Mouse (Mus musculus) liver, postnatal 0 days (tissue): ENCODE measurements at regions not wholly inside any gene's neighbourhood (a gene's known extent, or its start where the extent isn't known, plus 50 kb on each side); places are given as distances from the start of the nearest gene placed in this dataset.

Experiments used
- ATAC-seq: fragments of 200-750 bp; cut with Nextera tagmentation; 2 replicates; pipeline ENCODE4 v1.8.0; 2017; ENCODE audit warnings: mild to moderate bottlenecking, moderate library complexity
- DNase-seq: peaks from one replicate; pipeline ENCODE4 v3.0.0-alpha.2; 2016
- H3K27ac ChIP-seq: fragments of 300-500 bp; sonication (generic); 2 replicates; pipeline ENCODE4 v1.5.1; 2014; ENCODE audit warnings: antibody characterized with exemption, moderate library complexity, mild to moderate bottlenecking, low read depth
- H3K27me3 ChIP-seq: fragments of 300-500 bp; sonication (generic); 2 replicates; pipeline ENCODE4 v1.6.1; 2014; ENCODE audit warnings: low read length, control low read depth, mixed read lengths; ENCODE audit not compliant: insufficient read depth
- H3K36me3 ChIP-seq: fragments of 300-500 bp; sonication (generic); replicated peaks from 2 replicates; pipeline ENCODE4 v1.6.1; 2014; ENCODE audit warnings: mild to moderate bottlenecking, control low read depth, low read length, moderate library complexity, mixed read lengths; ENCODE audit not compliant: insufficient read depth
- H3K4me1 ChIP-seq: fragments of 300-500 bp; sonication (generic); 2 replicates; pipeline ENCODE4 v1.6.1; 2014; ENCODE audit warnings: antibody characterized with exemption, mild to moderate bottlenecking, control low read depth; ENCODE audit not compliant: insufficient read depth
- H3K4me2 ChIP-seq: fragments of 300-500 bp; sonication (generic); 2 replicates; pipeline ENCODE4 v1.6.1; 2014; ENCODE audit warnings: low read depth, mild to moderate bottlenecking, low read length, moderate library complexity, mixed read lengths
- H3K4me3 ChIP-seq: fragments of 300-500 bp; sonication (generic); 2 replicates; pipeline ENCODE4 v1.5.1; 2014; ENCODE audit warnings: low read depth, low read length
- H3K9ac ChIP-seq: fragments of 300-500 bp; sonication (generic); replicated peaks from 2 replicates; pipeline ENCODE4 v1.6.1; 2014; ENCODE audit warnings: mild to moderate bottlenecking, moderate library complexity
- H3K9me3 ChIP-seq: fragments of 300-500 bp; sonication (generic); 2 replicates; pipeline ENCODE4 v1.6.1; 2016; ENCODE audit warnings: mild to moderate bottlenecking, control low read depth, low read length, mixed read lengths
- CTCF ChIP-seq: sonication (generic); IDR thresholded peaks from 2 replicates; pipeline ENCODE4 v1.5.1; 2016; ENCODE audit warnings: antibody characterized with exemption, low read depth
- EP300 ChIP-seq: IDR thresholded peaks from 2 replicates; pipeline ENCODE4 v1.6.1; 2016; ENCODE audit warnings: antibody characterized with exemption, low read depth, mild to moderate bottlenecking
- WGBS: fragments of 180-500 bp; shearing (Covaris S2); extraction: QIAGEN DNeasy Blood & Tissue Kit; methylation state at CpG from one replicate; pipeline ENCODE4 v1.1.7; 2014; ENCODE audit not compliant: insufficient replicate concordance; 5-methylcytosine and 5-hydroxymethylcytosine counted together

DNA sequence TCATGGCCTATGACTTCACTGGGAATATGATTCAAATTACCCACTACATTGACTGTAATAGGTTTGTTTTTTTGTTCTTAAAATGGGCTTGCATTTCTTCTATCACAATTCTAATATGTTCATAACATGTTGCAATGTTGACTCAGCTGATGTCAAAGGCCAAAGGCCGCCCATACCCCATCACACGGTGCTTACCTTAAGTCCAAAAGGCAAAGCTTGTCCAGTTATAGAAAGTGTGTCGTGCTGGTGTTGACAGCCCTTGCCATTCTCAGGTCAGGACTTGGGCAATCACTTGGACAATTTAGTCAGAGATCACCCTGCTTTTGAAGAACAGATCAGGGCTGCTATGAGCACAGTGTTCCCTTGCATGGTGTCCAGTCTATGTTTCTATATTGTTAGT is 321.5 kb upstream of the Sall1 start:
- H3K9me3 ChIP-seq, result no peaks in the 10 kb centered on the region
- DNase-seq (peak; percentile 50), ATAC-seq (peak; percentile 99)
- TF ChIP-seq CTCF (no peak), EP300 (peak; percentile 87)
- H3K36me3 ChIP-seq, result no peaks in the 10 kb centered on the region
- H3K27ac ChIP-seq, result peak overlapping the region; percentile 74
- no peak overlapping the region for H3K4me2 ChIP-seq
- no peaks in the 10 kb centered on the region for H3K27me3 ChIP-seq
- H3K4me1 ChIP-seq, result no peaks in the 10 kb centered on the region
- 45% methylated on average over 3 of the region's 3 CpGs for WGBS
- no peak overlapping the region for H3K9ac ChIP-seq
- H3K4me3 ChIP-seq, result no peak overlapping the region

DNA sequence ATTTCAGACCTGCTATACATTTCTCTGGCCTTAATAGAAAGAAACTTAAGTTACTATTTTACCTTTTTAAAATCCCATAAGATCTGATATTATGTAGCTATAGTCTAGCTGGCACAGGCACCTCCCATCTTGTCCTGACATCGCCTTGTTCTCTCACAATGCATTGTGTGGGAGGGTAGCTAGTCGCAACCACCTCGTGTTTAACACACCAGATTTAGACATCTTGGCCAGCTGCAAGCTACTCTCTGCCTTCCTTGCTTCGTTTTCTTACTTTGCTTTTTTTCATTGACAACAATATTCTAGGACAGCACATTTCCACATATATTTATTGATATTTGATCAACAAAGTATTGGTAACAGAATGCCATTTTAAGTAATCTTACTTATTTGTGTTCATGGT is 314.4 kb upstream of the Sall1 start:
- DNase-seq (no peak), ATAC-seq (no peak)
- Histone ChIP-seq H3K27me3 (no peaks in the 10 kb centered on the region), H3K9me3 (no peaks in the 10 kb centered on the region), H3K4me2 (no peak overlapping the region), H3K4me3 (no peak overlapping the region), H3K9ac (no peak overlapping the region), H3K36me3 (no peaks in the 10 kb centered on the region), H3K27ac (no peak overlapping the region), H3K4me1 (no peaks in the 10 kb centered on the region)
- WGBS, result 66% methylated on average over 4 of the region's 4 CpGs
- TF ChIP-seq EP300 (no peak), CTCF (no peak)

DNA sequence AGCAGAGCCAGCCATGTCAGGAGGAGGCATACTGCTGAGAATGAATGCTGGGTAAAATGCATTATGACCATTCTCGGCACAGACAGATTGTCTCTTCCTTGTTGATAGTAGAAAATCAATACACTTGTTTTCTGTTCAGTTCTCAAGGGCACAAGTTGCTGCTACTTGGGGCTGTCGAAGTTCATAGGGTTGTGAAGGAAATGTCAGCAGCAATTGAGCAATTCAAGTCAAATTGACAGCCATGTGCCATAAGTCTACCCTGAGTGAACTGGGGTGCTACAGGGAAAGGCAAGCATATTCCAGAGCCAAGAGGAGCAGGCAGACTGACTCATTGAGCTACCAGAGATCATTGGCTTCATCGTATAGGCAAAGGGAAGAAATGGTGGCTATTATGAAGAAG is 301.6 kb upstream of the Sall1 start:
- Histone ChIP-seq H3K4me3 (no peak overlapping the region), H3K27ac (no peak overlapping the region), H3K9me3 (no peaks in the 10 kb centered on the region), H3K4me2 (no peak overlapping the region), H3K4me1 (no peaks in the 10 kb centered on the region), H3K36me3 (no peaks in the 10 kb centered on the region), H3K27me3 (no peaks in the 10 kb centered on the region), H3K9ac (no peak overlapping the region)
- 59% methylated on average over 3 of the region's 3 CpGs for WGBS
- ATAC-seq (peak; percentile 67; the same call in 1 of the 2 replicates), DNase-seq (no peak)
- no peak for TF ChIP-seq CTCF
- no peak for TF ChIP-seq EP300

DNA sequence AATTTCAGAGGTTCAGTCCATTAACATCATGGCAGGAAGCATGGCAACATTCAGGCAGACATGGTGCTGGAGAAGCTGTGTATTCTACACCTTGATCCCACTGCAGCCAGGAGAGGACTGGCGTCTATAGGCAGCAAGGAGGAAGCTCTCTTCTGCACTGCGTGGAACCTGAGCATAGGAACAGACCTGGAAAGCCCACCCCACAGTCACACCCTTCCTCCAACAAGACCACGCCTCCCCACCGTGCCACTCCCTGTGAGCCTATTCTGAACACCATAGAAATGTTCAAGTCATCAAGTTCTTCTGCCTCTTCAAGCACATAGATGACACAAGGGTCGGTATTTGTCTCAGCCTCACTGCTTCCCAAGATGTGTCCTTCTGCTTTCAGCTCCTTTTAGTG is 297.7 kb upstream of the Sall1 start:
- TF ChIP-seq EP300 (no peak), CTCF (no peak)
- no peak overlapping the region for H3K27ac ChIP-seq
- ATAC-seq (no peak), DNase-seq (no peak)
- H3K4me2 ChIP-seq, result no peak overlapping the region
- no peaks in the 10 kb centered on the region for H3K9me3 ChIP-seq
- no peaks in the 10 kb centered on the region for H3K36me3 ChIP-seq
- no peaks in the 10 kb centered on the region for H3K27me3 ChIP-seq
- no peak overlapping the region for H3K9ac ChIP-seq
- H3K4me3 ChIP-seq, result no peak overlapping the region
- no peaks in the 10 kb centered on the region for H3K4me1 ChIP-seq
- WGBS, result 62% methylated on average over 5 of the region's 5 CpGs

DNA sequence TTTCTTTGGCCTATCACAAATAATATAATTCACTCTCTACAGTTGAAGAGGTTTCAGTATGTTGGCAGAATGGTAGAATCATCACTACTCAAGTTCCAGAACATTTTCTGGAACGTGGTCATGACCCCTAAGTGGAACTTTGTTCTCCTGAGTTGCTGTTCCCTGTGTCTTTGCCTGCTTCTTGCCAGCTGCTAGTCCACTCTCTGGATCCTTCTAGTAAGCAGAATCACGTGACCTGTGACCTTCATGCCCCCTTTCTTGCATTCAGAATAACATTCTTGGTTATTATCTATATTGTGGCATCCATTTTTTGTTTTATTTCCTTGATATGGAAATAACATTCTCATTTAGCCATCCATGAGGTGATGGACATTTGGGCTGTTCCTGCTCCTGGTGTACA is 291.5 kb upstream of the Sall1 start:
- H3K4me1 ChIP-seq, result no peaks in the 10 kb centered on the region
- 62% methylated on average over 2 of the region's 2 CpGs for WGBS
- TF ChIP-seq EP300 (no peak), CTCF (no peak)
- ATAC-seq (no peak), DNase-seq (no peak)
- no peaks in the 10 kb centered on the region for H3K36me3 ChIP-seq
- H3K4me3 ChIP-seq, result no peak overlapping the region
- no peaks in the 10 kb centered on the region for H3K27me3 ChIP-seq
- H3K4me2 ChIP-seq, result no peak overlapping the region
- H3K9me3 ChIP-seq, result no peaks in the 10 kb centered on the region
- no peak overlapping the region for H3K9ac ChIP-seq
- no peak overlapping the region for H3K27ac ChIP-seq

DNA sequence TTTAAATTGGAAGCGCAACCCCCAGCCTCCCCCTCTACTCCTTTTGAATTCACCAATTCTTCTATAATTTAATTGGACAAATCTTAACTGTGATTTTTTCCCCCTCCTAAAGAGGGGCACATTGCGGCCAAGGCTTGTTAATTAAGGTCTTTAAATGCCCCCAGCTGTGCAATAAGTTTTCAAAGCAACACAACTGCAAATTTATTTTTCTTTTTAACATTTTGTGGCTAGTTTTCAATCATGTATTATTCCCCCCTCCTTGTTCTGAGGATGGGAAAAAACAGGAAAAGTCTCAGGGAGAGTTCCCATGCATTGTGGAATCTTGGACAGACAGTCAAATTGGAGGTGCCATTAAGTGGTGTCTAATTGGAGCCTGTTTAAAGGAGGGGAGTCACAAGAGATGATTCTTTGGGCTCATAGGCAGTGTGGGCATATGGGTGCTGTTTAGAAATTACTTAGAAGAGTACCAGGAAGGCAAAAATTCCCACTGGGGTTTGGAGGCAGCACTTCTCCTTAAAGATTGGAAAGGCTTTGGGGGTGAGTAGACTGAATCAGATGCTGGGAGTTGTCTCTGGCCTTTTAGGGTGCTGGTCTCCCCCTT is 281.9 kb upstream of the Sall1 start:
- H3K4me1 ChIP-seq, result no peaks in the 10 kb centered on the region
- H3K27me3 ChIP-seq, result no peaks in the 10 kb centered on the region
- H3K4me2 ChIP-seq, result no peak overlapping the region
- H3K9me3 ChIP-seq, result no peaks in the 10 kb centered on the region
- no peak overlapping the region for H3K4me3 ChIP-seq
- no peak overlapping the region for H3K27ac ChIP-seq
- no peak for DNase-seq
- no peak overlapping the region for H3K9ac ChIP-seq
- no peak for TF ChIP-seq CTCF
- TF ChIP-seq EP300, result no peak
- ATAC-seq, result no peak
- no peaks in the 10 kb centered on the region for H3K36me3 ChIP-seq
- whole genome bisulfite sequencing, result 82% methylated on average over 2 of the region's 2 CpGs

DNA sequence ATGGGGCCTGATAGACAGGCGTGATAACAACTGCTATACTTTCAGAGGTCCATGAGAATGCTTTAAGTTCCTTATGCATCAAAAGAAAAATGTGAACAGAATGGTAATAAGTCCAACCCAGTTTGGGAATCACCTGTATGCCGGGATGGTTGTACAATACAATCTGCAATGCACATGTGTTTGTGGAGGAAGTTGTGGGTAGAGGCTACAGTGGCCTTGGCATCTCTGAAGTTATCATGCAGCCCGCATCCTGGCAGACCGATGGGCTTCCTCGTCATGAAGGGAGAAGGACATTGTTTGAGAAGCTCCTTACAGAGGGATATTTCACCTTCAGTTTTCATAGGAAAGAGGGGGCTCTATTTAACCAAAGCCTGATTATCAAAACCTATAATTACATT is 281.3 kb upstream of the Sall1 start:
- no peak for ATAC-seq
- TF ChIP-seq CTCF (no peak), EP300 (no peak)
- 48% methylated on average over 5 of the region's 5 CpGs for WGBS
- Histone ChIP-seq H3K36me3 (no peaks in the 10 kb centered on the region), H3K4me1 (no peaks in the 10 kb centered on the region), H3K4me2 (no peak overlapping the region), H3K27me3 (no peaks in the 10 kb centered on the region), H3K9ac (no peak overlapping the region), H3K4me3 (no peak overlapping the region), H3K27ac (no peak overlapping the region), H3K9me3 (no peaks in the 10 kb centered on the region)
- no peak for DNase-seq
